8 mouse cellular contexts compared by ENCODE assay signal in the genomic region with DNA sequence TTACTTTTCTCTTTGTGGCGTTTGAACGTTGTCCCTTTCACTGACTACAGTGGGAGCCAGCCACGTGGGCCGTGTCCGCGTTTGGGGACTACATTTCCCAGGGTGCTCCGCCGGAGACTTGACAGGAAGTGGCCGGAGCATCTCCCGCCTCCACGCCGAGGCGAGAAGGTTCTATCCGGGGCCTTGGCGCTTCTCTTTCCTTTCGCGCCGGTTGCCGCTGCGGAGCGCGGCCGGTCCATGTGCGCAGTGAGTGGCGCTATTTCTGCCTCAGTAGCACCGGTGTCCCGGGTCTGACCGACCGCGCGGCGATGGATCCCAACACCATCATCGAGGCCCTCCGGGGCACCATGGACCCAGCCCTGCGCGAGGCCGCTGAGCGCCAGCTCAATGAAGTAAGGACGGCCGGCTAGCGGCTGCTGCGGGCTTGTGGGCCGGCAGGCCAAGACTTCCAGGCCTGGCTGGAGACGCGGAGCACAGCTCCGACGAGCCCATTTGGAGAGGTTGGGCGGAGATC. TPM values are rescaled to one million over a fixed set of nuclear protein-coding genes. Genes with fewer than 3 reads are reported as not detected.
DNase-seq lines count a peak whose midpoint lies in the region; ATAC-seq lines count a peak whose summit lies in the region.

Gene Ipo7, plus strand, starts transcription at position 158 of the 514 bp plus-strand sequence.

- peak within 1 kb of the TSS; percentile 88 for H3K27ac ChIP-seq in hindbrain, embryonic 15.5 days (replicated peaks)

- no peaks in the 10 kb centered on the region for H3K36me3 ChIP-seq in hindbrain, embryonic 15.5 days

- H3K27me3 ChIP-seq in hindbrain, embryonic 15.5 days, result no peaks in the 10 kb centered on the region

- H3K4me3 ChIP-seq in hindbrain, embryonic 15.5 days, result peak within 1 kb of the TSS; percentile 79

- H3K9ac ChIP-seq in hindbrain, embryonic 15.5 days, result peak within 1 kb of the TSS; percentile 82

- peak; percentile 96 for DNase-seq in R1 (ENCODE audit: low read depth, low spot score)
- peak; percentile 92 to 94 for DNase-seq in cerebellum, postnatal 25 days
- DNase-seq in frontal cortex, postnatal 36 days (ENCODE audit: low spot score in 2 of 2), result peak; percentile 92 to 95
- DNase-seq in left cerebral cortex, adult 11 months (ENCODE audit: low spot score), result peak; percentile 87
- peak; percentile 94 for DNase-seq in lung, postnatal 4 days
- DNase-seq in retina, postnatal 7 days (ENCODE audit: low read depth, low spot score), result peak; percentile 84
- DNase-seq in urinary bladder, adult 2 months (ENCODE audit: low spot score), result peak; percentile 84

- WGBS in hindbrain, embryonic 15.5 days, result under 1% methylated on average over 48 of the region's 48 CpGs

- peak within 1 kb of the TSS; percentile 89 for H3K4me2 ChIP-seq in hindbrain, embryonic 15.5 days

- H3K9me3 ChIP-seq in hindbrain, embryonic 15.5 days, result no peaks in the 10 kb centered on the region

- ATAC-seq in hindbrain, embryonic 15.5 days (ENCODE audit: low FRiP score, low read depth), result peak; percentile 98

- H3K4me1 ChIP-seq in hindbrain, embryonic 15.5 days (replicated peaks), result peaks cover 19% of the 10 kb centered on the region

RNA-seq across cellular contexts. Expression of gene Ipo7, which starts in this region (rescaled TPM):
- 41.2 and 44.9 TPM in 2 replicates for polyA plus RNA-seq in hindbrain, embryonic 15.5 days (2015; fragmentation: Nextera tagmentation; extraction: Ambion mirVana)
- 31.9 and 38.2 TPM in 2 replicates for polyA plus RNA-seq in urinary bladder, adult 2 months (2012; rRNA removed)

Comparison
In these comparisons a context has a peak if more than half of its experiments do, and no peak if none do; other contexts are left out.
1. Peak in every context shown above with its lines: DNase-seq, ATAC-seq, H3K4me3 ChIP-seq and H3K27ac ChIP-seq.